Mouse (Mus musculus) lung, adult 2 months (tissue): Measurements from ENCODE around the gene Fbxo47. TPM values are rescaled to one million over a fixed set of nuclear protein-coding genes. Genes with fewer than 3 reads are reported as not detected.

ENCODE experiments used
- DNase-seq: peaks from one replicate; pipeline ENCODE4 v3.0.0; 2022
- H3K4me1 ChIP-seq: fragments of 200-500 bp; 2 replicates; pipeline ENCODE4 v1.6.1; 2011; ENCODE audit warnings: low read length; ENCODE audit not compliant: control insufficient read depth, insufficient read depth
- H3K4me3 ChIP-seq: fragments of 200-500 bp; replicated peaks from 2 replicates; pipeline ENCODE3; 2011; ENCODE audit warnings: low read depth, mild to moderate bottlenecking, control low read depth, low read length; ENCODE audit errors: extremely low read depth
- CTCF ChIP-seq: fragments of 200-500 bp; IDR thresholded peaks from 2 replicates; pipeline ENCODE4 v1.5.1; 2011; ENCODE audit warnings: mild to moderate bottlenecking, low read length, control low read depth; ENCODE audit not compliant: insufficient read depth
- POLR2A ChIP-seq: fragments of 200-500 bp; IDR thresholded peaks from 2 replicates; pipeline ENCODE4 v1.6.1; 2011; ENCODE audit warnings: low read depth, mild to moderate bottlenecking, control low read depth, low read length, borderline replicate concordance; ENCODE audit errors: extremely low read depth
- WGBS: fragments of 180-500 bp; shearing (Covaris S2); methylation state at CpG from one replicate; pipeline ENCODE4 v1.1.7; 2018; 5-methylcytosine and 5-hydroxymethylcytosine counted together
- polyA plus RNA-seq: library from polyadenylated mRNA; depleted of rRNA; stranded (reverse); fragments of >200 nt; gene quantifications from 2 replicates; pipeline ENCODE4 v1.2.3, GENCODE M21; 2012; rRNA removed

Fbxo47 gene
- 0.16 and 0.36 TPM in 2 replicates for polyA plus RNA-seq

DNA sequence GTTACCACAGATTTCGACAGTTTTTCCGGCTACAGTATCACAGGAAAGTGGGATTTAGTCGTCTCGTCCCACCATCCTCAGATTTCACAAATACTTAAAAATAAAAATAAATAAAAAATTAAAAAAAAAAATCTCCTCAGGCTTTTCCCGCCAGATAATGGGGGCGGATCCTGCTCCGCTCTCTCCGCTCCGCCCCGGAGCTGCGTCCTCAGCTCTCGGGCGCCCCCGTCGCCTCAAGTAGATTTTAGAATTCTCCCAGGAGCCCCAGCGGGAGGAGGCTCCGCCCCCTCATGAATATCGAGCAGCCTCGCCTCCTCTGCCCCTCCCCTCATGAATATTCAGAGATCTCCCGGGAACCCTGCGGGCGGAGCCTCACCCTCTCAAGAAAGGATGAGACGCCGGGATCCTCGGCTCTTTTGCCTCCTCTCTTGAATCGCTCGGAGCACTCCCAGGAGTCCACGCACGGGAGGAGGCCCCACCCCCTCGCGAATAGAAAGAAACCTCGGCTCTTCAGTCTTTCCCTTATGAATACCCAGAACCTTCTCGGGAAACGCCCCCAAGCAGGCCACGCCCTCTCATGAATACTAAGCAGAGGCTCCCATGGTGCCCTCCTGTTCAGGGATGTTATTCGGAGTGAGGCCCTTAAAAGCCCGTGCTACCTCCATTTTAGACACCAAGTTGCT is at the start of gene Fbxo47:
Gene Fbxo47 (minus strand): TSS at position 237 of the 683 bp plus-strand sequence.
- no peaks in the 10 kb centered on the region for H3K4me1 ChIP-seq
- WGBS: under 1% methylated on average over 37 of the region's 37 CpGs
- peak; percentile 94 for DNase-seq
- TF ChIP-seq CTCF: no peak
- TF ChIP-seq POLR2A: no peak
- peak within 1 kb of the TSS; percentile 87 for H3K4me3 ChIP-seq

- 93% methylated on average over 1 of the region's 1 CpGs for WGBS
- Histone ChIP-seq H3K4me3 (no peak overlapping the region), H3K4me1 (no peaks in the 10 kb centered on the region; the same call in 1 of the 2 replicates)
- no peak for TF ChIP-seq POLR2A
- TF ChIP-seq CTCF: no peak
- no peak for DNase-seq
Measured at GRCm38 (mm10) chr11:97933553-97933952, 49.6 kb upstream of the Fbxo47 start.

DNA sequence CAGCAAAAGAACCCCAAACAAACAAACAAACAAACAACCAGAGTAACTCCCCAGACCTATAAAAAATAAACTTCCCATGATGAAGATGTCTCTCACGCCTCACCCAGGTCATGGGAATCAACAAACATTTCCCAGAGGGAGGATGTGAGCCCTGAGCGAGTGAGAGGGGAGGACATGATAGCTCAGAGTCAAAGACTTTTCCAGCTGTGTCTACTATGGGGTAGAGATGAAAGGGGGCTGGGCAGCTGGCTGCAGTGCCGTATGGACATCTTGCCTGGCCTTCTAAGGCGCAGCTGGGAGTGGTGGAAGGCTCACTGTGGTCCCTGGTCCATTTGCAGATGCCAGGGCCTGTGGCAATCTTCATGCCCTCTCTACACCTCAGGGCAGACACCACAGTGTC is 45.0 kb upstream of the Fbxo47 start:
- TF ChIP-seq POLR2A (no peak), CTCF (no peak)
- Histone ChIP-seq H3K4me3 (no peak overlapping the region), H3K4me1 (no peaks in the 10 kb centered on the region; the same call in 1 of the 2 replicates)
- WGBS: 51% methylated on average over 4 of the region's 4 CpGs
- no peak for DNase-seq

DNA sequence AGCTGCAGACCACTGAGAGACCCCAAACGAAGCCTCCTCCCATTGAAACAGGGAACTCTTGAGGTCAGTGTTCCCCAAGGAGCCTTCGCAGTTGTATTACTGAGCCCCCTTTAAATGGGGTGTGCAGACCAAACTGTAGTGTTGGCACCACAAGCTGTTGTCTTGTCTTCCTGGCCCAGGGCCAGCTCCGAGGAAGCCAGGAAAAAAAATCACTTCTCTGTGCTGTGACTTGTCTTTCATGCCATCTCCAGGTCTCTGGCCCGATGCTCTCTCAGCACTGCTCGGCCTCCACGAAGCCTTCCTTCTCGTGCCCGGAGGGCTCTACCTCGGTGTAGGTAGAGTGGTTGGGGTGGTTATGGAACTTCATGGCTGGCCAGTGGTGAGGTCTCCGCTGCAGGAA is 40.3 kb upstream of the Fbxo47 start:
- WGBS: 82% methylated on average over 10 of the region's 10 CpGs
- Histone ChIP-seq H3K4me1 (no peaks in the 10 kb centered on the region), H3K4me3 (no peak overlapping the region)
- no peak for TF ChIP-seq POLR2A
- TF ChIP-seq CTCF: no peak
- no peak for DNase-seq

- TF ChIP-seq CTCF (no peak), POLR2A (no peak)
- DNase-seq: no peak
- Histone ChIP-seq H3K4me3 (no peak overlapping the region), H3K4me1 (no peaks in the 10 kb centered on the region)
- WGBS: 78% methylated on average over 9 of the region's 9 CpGs
Measured at GRCm38 (mm10) chr11:97923639-97924038, 39.7 kb upstream of the Fbxo47 start.

- whole genome bisulfite sequencing: 85% methylated on average over 6 of the region's 6 CpGs
- no peak for TF ChIP-seq CTCF
- no peak for TF ChIP-seq POLR2A
- Histone ChIP-seq H3K4me1 (no peaks in the 10 kb centered on the region), H3K4me3 (no peak overlapping the region)
- no peak for DNase-seq
Measured at GRCm38 (mm10) chr11:97915974-97916503, 32.1 kb upstream of the Fbxo47 start.

DNA sequence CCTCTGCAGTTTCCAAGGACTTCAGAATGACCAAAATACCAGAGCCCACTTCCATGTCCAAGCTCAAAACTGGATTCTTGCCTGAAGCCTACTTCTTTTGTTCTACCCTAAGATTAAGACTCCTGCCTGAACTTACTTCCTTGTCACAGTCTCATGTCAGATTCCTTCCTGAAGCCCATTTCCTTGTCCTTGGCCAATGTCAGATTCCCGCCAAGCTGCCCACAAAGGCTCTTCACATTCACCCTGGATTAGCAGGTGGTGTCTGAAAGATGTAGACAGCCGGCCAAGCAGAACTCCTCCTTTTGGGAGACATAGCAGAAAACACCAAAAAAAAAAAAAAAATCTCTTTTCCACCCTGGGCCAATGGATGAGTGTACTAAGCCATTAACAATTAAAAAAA is 31.5 kb upstream of the Fbxo47 start:
- whole genome bisulfite sequencing: 66% methylated on average over 2 of the region's 2 CpGs
- no peak overlapping the region for H3K4me3 ChIP-seq
- no peak for DNase-seq
- no peaks in the 10 kb centered on the region for H3K4me1 ChIP-seq
- TF ChIP-seq POLR2A (no peak), CTCF (no peak)

GRCm38 (mm10) chr11:97913111-97913510 is 29.2 kb upstream of the Fbxo47 start:
- Histone ChIP-seq H3K4me3 (no peak overlapping the region), H3K4me1 (no peaks in the 10 kb centered on the region)
- no peak for DNase-seq
- TF ChIP-seq POLR2A: no peak
- no peak for TF ChIP-seq CTCF
- WGBS: 72% methylated on average over 14 of the region's 14 CpGs

DNA sequence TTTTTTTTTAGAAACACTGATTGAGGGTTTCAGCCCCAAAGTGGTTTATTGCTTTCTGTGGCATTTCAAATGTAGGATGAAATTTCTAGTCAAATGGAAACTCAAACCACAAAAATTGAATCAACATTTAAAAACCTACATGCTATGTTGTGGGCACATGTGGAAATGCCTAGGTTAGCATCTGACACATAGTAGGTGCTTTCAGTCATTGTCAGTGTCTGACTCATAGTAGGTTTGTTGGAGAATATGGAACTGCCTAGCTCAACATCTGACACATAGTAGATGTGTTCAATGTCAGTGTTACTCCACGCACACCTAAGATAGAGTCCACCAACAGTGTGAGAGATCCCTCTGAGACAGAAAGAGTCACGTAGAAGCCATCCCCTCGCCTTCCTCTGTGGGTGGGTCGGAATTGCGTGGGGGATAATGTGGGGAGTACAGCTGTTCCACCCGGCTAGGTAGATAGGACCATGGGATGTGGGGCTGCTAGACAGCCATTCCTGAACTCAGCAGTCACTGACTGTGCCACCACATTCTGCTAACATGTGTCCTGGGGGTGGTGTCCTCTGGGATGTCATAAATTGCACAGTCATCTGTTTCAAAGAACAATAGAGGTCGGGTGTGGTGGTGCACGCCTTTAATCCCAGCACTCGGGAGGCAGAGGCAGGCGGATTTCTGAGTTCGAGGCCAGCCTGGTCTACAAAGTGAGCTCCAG is 24.8 kb upstream of the Fbxo47 start:
- no peak for DNase-seq
- Histone ChIP-seq H3K4me3 (no peak overlapping the region), H3K4me1 (no peaks in the 10 kb centered on the region)
- 82% methylated on average over 11 of the region's 11 CpGs for WGBS
- TF ChIP-seq CTCF (no peak), POLR2A (no peak)

GRCm38 (mm10) chr11:97907935-97908334 is 24.0 kb upstream of the Fbxo47 start:
- Histone ChIP-seq H3K4me3 (no peak overlapping the region), H3K4me1 (no peaks in the 10 kb centered on the region)
- no peak for TF ChIP-seq POLR2A
- no peak for DNase-seq
- 75% methylated on average over 5 of the region's 5 CpGs for WGBS
